Mouse (Mus musculus) forebrain, embryonic 15.5 days (tissue): ENCODE data around the gene Napsa. TPM values are rescaled to one million over a fixed set of nuclear protein-coding genes. Genes with fewer than 3 reads are reported as not detected.

Experiments used
- ATAC-seq: fragments of 200-750 bp; cut with Nextera tagmentation; replicated peaks from 2 replicates; pipeline ENCODE4 v1.8.0; 2017; ENCODE audit warnings: mild to moderate bottlenecking, moderate TSS enrichment, moderate library complexity
- H3K27ac ChIP-seq: fragments of 300-500 bp; sonication (generic); replicated peaks from 2 replicates; pipeline ENCODE4 v1.5.1; 2015; ENCODE audit warnings: mild to moderate bottlenecking, inconsistent platforms
- H3K27me3 ChIP-seq: fragments of 300-500 bp; sonication (generic); 2 replicates; pipeline ENCODE4 v1.6.1; 2015; ENCODE audit warnings: inconsistent platforms
- H3K36me3 ChIP-seq: fragments of 300-500 bp; sonication (generic); 2 replicates; pipeline ENCODE4 v1.6.1; 2015; ENCODE audit warnings: mild to moderate bottlenecking, inconsistent platforms
- H3K4me1 ChIP-seq: fragments of 300-500 bp; sonication (generic); 2 replicates; pipeline ENCODE4 v1.6.1; 2015; ENCODE audit warnings: inconsistent platforms
- H3K4me2 ChIP-seq: fragments of 300-500 bp; sonication (generic); replicated peaks from 2 replicates; pipeline ENCODE4 v1.6.1; 2015; ENCODE audit warnings: mild to moderate bottlenecking, inconsistent platforms
- H3K4me3 ChIP-seq: fragments of 300-500 bp; sonication (generic); 2 replicates; pipeline ENCODE4 v1.5.1; 2015; ENCODE audit warnings: mild to moderate bottlenecking, inconsistent platforms
- H3K9ac ChIP-seq: fragments of 300-500 bp; sonication (generic); replicated peaks from 2 replicates; pipeline ENCODE4 v1.6.1; 2015; ENCODE audit warnings: mild to moderate bottlenecking, inconsistent platforms
- H3K9me3 ChIP-seq: fragments of 300-500 bp; sonication (generic); 2 replicates; pipeline ENCODE4 v1.6.1; 2016; ENCODE audit warnings: inconsistent platforms
- WGBS: fragments of 180-500 bp; shearing (Covaris S2); methylation state at CpG from one replicate; pipeline ENCODE4 v1.1.7; 2015; ENCODE audit warnings: mixed read lengths; 5-methylcytosine and 5-hydroxymethylcytosine counted together
- polyA plus RNA-seq: library from polyadenylated mRNA; unstranded; fragments of >200 nt; fragmentation: Nextera tagmentation; extraction: Ambion mirVana; gene quantifications from 2 replicates; pipeline ENCODE4 v1.2.1, GENCODE M21; 2015

Gene Napsa
- polyA plus RNA-seq, 1 experiment from 2014 or later, result 1.6 TPM

DNA sequence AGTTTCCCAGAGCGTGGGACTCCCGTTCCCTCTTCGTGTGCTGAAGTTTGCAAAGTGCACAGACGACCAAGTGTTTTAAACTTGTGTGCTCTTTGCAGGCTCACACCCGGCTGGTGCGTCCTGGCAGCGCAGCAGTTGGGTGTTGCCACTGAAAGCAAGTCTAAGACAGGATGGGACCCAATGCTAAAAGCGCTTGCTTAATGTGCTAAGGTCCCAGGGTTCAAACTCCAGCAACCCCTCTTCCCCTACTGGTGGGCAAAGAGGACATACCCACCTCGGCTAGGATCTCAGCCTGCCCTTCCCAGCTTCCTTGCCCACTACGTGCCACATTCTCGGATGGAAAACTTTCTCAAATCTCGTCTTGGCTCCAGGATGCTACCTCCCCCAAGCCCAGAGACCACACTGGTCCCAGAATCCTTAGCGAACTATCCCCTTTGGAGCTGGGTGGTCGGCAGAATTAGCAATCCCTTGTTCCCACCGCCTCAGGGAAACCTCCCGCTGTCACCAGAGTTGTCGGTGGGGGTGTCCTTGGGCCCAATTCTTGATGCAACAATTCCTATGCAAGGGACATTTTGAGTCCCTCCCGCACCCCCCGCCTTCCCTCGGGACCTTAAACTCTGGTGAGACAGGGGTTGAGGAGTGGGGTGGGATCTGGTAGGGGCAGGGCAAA lies 31.1 kb downstream of the Napsa start:
- H3K27ac ChIP-seq, result no peak overlapping the region
- H3K9me3 ChIP-seq, result no peaks in the 10 kb centered on the region
- no peak overlapping the region for H3K9ac ChIP-seq
- 3% methylated on average over 20 of the region's 20 CpGs for WGBS
- no peak overlapping the region for H3K4me3 ChIP-seq
- peaks cover 59% of the 10 kb centered on the region for H3K27me3 ChIP-seq
- no peak for ATAC-seq
- H3K4me1 ChIP-seq, result peaks cover 20% of the 10 kb centered on the region
- no peaks in the 10 kb centered on the region for H3K36me3 ChIP-seq
- 0 out of 2 replicates have a peak overlapping the region, but pooled peaks have one; percentile 44 for H3K4me2 ChIP-seq

DNA sequence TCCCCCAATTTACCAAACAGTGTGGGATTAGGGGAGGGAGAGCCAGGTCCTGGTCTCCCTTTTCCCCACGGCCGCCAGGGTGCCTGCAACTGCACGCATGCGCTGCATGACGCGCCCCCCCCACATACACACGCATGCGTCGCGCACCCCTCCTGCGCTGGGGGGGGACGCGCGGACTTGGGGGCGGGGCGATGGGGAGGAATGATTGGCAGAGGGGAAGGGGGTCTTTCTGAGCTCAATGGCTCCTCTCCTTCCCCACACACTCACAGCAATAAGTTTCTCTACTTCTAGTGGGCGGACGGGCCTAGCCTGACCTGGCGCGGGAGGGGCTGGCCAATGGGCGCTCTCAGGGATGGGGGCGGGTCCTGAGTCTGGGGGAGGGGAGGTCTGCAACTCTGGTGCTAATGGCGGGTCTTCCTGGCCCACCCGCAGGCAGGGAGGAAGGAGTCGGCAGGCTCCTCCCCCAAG lies 32.0 kb downstream of the Napsa start:
- peak overlapping the region; percentile 44 for H3K4me2 ChIP-seq
- peak overlapping the region; percentile 33 for H3K4me3 ChIP-seq
- ATAC-seq, result peak; percentile 51
- peaks cover 20% of the 10 kb centered on the region for H3K4me1 ChIP-seq
- H3K27ac ChIP-seq, result no peak overlapping the region
- H3K36me3 ChIP-seq, result no peaks in the 10 kb centered on the region
- WGBS, result under 1% methylated on average over 23 of the region's 25 CpGs
- no peak overlapping the region for H3K9ac ChIP-seq
- H3K27me3 ChIP-seq, result peaks cover 59% of the 10 kb centered on the region
- no peaks in the 10 kb centered on the region for H3K9me3 ChIP-seq

DNA sequence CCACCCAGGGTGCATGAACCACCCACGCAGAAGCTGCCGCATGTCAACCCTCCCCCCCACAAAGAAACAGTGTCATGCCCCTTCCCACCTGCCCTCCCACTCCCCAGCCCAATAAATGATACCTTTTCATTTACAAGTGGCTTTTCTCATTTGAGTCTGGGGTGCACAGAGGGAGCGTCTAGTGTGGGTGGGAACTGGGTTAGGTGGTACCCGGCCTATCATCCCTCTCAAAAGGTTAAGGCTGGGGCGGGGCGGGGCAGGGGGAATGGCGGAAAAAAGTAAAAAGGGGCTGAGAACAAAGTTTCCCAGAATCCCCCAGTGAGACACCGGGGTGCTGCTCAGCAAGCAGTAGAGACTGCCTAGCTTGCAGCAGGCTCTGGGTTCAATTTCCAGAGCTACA lies 32.4 kb downstream of the Napsa start:
- Histone ChIP-seq H3K9me3 (no peaks in the 10 kb centered on the region), H3K27me3 (peaks cover 59% of the 10 kb centered on the region), H3K4me2 (peak overlapping the region; percentile 44), H3K27ac (no peak overlapping the region), H3K9ac (no peak overlapping the region), H3K4me3 (peak overlapping the region; percentile 33), H3K36me3 (no peaks in the 10 kb centered on the region), H3K4me1 (peaks cover 20% of the 10 kb centered on the region)
- no peak for ATAC-seq
- WGBS, result 1% methylated on average over 8 of the region's 8 CpGs

DNA sequence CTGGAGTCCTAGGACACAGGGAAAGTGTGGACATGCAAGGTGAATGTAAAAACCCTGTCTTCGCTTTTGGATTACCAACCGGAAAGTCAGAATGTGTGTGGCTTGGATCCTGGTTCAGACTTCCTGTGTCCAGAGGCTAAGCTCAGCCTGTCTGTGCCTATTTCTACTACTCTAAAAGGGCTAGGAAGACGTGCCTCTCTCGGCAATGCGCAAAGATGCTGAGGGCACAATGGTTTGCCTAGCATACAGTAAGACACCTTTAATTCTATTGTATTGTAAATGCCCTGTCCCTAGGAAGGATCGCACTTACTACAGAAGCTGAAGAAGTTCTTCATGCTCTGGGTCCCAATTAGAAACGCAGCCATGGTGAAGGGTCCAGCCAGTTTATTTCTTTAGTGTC lies 33.3 kb downstream of the Napsa start:
- H3K4me3 ChIP-seq, result no peak overlapping the region
- no peaks in the 10 kb centered on the region for H3K9me3 ChIP-seq
- H3K36me3 ChIP-seq, result no peaks in the 10 kb centered on the region
- H3K27me3 ChIP-seq, result peaks cover 59% of the 10 kb centered on the region
- peaks cover 20% of the 10 kb centered on the region for H3K4me1 ChIP-seq
- no peak overlapping the region for H3K9ac ChIP-seq
- ATAC-seq, result no peak
- no peak overlapping the region for H3K4me2 ChIP-seq
- no peak overlapping the region for H3K27ac ChIP-seq
- WGBS, result 30% methylated on average over 7 of the region's 7 CpGs

DNA sequence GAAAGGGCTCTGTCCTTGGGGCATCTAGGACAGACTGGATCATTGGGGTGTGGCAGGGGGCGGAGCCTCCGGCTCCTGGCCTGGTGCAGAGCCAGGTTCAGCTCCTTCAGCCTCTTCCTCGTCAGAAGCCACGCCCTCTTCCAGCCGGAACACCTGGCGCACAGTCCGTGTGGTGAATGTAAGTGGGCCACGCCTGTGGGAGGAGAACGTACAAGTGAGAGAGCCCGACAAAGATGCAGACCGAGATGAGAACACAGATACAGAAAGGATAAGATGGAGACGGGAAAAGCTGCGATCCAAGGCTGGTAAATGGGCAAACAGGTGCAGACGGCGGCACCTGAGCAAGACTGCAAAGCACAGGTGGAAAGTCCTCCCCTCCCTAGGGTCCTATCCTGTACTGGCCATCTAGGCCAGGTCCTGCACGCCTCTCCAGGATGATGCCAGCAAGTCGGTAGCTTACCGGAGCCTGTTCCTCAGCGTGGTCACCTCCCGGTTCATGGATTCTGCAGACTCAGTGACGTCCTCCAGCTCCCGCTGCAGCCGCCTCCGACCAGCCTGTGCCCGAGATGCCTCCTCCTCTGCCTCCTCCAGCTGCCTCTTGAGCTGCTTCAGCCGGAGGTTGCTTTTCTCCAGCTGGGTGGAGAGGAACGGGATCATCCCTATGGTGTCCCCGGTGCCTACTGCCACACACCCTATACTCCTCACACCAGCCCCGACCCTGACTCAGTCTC lies 34.2 kb downstream of the Napsa start:
- H3K9ac ChIP-seq, result no peak overlapping the region
- peaks cover 53% of the 10 kb centered on the region for H3K27me3 ChIP-seq
- 0 out of 2 replicates have a peak overlapping the region, but pooled peaks have one; percentile 1 for H3K4me2 ChIP-seq
- H3K9me3 ChIP-seq, result no peaks in the 10 kb centered on the region
- WGBS, result 10% methylated on average over 29 of the region's 29 CpGs
- no peak for ATAC-seq
- peaks cover 20% of the 10 kb centered on the region for H3K4me1 ChIP-seq
- H3K36me3 ChIP-seq, result no peaks in the 10 kb centered on the region
- no peak overlapping the region for H3K4me3 ChIP-seq
- no peak overlapping the region for H3K27ac ChIP-seq

DNA sequence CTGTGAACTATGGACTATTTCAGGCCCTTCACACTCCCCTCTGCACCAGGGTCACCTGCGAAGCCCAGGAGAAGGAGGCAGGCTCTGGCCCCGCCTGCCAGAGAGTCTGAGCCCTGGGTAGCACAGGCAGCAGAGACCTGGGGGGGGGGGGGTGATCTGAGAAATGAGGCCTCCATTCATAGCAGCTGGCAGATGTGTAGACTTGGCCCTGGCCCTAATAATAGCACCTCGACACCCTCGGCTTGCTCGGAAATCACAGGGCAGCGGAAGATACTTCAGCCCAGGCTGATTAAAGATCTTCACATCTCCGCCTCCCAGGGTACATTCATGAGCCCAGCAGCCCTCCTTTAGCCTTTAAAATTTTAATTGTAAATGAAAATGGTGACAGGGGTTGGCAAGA lies 40.0 kb downstream of the Napsa start:
- Histone ChIP-seq H3K27ac (no peak overlapping the region), H3K36me3 (no peaks in the 10 kb centered on the region), H3K4me1 (no peaks in the 10 kb centered on the region), H3K9ac (no peak overlapping the region), H3K4me3 (no peak overlapping the region), H3K9me3 (no peaks in the 10 kb centered on the region), H3K27me3 (peaks cover 13% of the 10 kb centered on the region; the same call in 1 of the 2 replicates), H3K4me2 (no peak overlapping the region)
- 64% methylated on average over 7 of the region's 7 CpGs for WGBS
- no peak for ATAC-seq

DNA sequence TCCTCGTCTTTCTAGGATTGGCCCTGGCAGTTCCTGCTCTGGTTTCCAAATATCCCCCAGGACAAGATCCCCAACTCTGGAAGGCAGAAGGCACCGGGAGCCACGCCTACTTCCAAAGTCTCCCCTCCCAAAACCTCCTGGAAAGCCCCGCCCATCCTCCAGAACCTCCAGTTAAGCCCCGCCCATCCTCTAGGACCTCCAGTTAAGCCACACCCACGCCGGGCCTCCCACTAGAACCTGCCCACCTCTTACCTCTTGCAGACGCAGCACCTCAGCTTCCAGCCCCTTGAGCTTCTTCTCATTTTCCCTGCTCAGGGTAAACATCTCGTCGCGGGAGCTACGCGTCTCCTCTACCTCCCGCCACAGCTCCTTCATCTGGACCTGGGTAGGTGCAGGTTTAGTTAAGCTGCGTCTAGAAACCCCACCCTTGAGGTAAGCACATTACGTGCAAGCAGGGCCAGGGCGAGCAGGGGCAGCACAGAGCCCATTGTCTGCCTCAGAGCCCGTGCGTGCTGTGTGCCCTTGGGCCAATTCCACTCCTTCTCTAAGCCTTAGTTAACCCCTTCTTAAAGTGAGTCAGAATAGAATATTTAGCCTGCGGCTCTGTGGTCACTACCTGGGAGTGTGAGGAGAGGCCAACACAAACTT lies 42.0 kb downstream of the Napsa start:
- no peak for ATAC-seq
- Histone ChIP-seq H3K4me2 (0 out of 2 replicates have a peak overlapping the region, but pooled peaks have one; percentile 6), H3K9me3 (no peaks in the 10 kb centered on the region), H3K36me3 (no peaks in the 10 kb centered on the region), H3K27me3 (peaks cover 10% of the 10 kb centered on the region; the same call in 1 of the 2 replicates), H3K4me3 (no peak overlapping the region), H3K27ac (no peak overlapping the region), H3K4me1 (no peaks in the 10 kb centered on the region), H3K9ac (no peak overlapping the region)
- WGBS, result 5% methylated on average over 20 of the region's 20 CpGs

DNA sequence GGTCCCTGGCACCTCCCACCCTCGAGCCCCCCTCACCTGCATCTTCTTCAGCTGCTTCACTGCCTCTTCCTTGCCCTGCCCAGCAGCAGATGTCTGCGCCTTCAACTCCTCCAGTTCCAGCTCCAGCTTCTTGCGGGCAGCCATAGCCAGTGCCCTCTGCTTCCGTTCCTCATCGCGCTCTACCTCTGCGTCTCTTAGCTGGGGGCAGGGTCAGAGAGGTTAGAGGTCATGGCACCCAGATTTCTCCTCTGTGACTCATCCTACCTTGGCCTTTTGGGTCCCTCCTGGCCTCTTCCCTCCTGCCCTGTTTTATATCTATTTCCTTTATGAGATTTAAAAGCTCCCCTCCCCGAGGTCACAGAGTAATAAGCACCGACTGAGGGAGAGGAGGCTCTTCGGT lies 43.1 kb downstream of the Napsa start:
- Histone ChIP-seq H3K4me2 (no peak overlapping the region), H3K27ac (no peak overlapping the region), H3K9me3 (no peaks in the 10 kb centered on the region), H3K9ac (no peak overlapping the region), H3K36me3 (no peaks in the 10 kb centered on the region), H3K27me3 (peaks cover 10% of the 10 kb centered on the region; the same call in 1 of the 2 replicates), H3K4me1 (no peaks in the 10 kb centered on the region), H3K4me3 (no peak overlapping the region)
- WGBS, result 16% methylated on average over 10 of the region's 10 CpGs
- no peak for ATAC-seq

DNA sequence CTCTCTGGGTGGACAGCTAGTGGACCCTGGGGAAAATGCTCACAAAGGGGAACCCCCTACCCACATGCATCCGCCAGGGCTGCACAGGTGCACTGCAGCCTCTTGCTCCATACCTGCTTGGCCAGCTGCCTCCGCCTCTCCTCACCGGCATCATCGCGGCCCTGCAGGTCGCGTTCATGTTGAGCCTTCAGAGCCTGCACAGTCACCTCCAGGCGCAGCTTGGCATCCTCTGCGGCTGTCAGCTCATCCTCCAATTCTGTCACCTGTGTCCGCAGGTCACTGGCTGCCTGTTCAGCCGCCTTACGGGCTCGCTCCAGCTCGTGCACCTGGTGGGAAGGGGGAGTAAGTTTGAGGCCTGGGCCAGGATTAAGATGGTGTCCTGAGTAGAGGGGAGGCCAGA lies 43.8 kb downstream of the Napsa start:
- H3K9me3 ChIP-seq, result no peaks in the 10 kb centered on the region
- H3K27me3 ChIP-seq, result peaks cover 10% of the 10 kb centered on the region; the same call in 1 of the 2 replicates
- WGBS, result 80% methylated on average over 14 of the region's 14 CpGs
- H3K27ac ChIP-seq, result no peak overlapping the region
- H3K9ac ChIP-seq, result no peak overlapping the region
- no peak overlapping the region for H3K4me3 ChIP-seq
- no peak for ATAC-seq
- no peak overlapping the region for H3K4me2 ChIP-seq
- H3K4me1 ChIP-seq, result no peaks in the 10 kb centered on the region
- no peaks in the 10 kb centered on the region for H3K36me3 ChIP-seq

DNA sequence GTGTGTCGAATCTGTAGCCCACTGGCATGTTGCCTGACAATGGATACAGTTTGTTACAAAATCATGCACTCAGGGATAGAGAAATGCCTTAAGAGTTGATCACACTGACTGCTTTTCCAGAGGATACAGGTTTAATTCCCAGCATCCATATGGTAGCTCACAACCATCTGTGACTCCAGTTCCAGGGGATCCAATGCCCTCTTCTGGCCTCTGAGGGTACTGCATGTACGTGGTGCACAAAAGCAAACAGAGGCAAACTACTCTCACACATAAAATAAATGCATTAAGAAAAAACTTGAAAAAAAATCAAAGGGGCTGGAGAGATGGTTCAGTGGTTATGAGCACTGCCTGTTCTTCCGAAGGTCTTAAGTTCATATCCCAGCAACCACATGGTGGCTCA lies 44.9 kb downstream of the Napsa start:
- no peaks in the 10 kb centered on the region for H3K4me1 ChIP-seq
- H3K27me3 ChIP-seq, result peaks cover 10% of the 10 kb centered on the region; the same call in 1 of the 2 replicates
- no peak overlapping the region for H3K4me2 ChIP-seq
- no peak overlapping the region for H3K4me3 ChIP-seq
- no peaks in the 10 kb centered on the region for H3K36me3 ChIP-seq
- no peak overlapping the region for H3K9ac ChIP-seq
- H3K27ac ChIP-seq, result no peak overlapping the region
- WGBS, result 81% methylated on average over 3 of the region's 3 CpGs
- ATAC-seq, result no peak
- H3K9me3 ChIP-seq, result no peaks in the 10 kb centered on the region

DNA sequence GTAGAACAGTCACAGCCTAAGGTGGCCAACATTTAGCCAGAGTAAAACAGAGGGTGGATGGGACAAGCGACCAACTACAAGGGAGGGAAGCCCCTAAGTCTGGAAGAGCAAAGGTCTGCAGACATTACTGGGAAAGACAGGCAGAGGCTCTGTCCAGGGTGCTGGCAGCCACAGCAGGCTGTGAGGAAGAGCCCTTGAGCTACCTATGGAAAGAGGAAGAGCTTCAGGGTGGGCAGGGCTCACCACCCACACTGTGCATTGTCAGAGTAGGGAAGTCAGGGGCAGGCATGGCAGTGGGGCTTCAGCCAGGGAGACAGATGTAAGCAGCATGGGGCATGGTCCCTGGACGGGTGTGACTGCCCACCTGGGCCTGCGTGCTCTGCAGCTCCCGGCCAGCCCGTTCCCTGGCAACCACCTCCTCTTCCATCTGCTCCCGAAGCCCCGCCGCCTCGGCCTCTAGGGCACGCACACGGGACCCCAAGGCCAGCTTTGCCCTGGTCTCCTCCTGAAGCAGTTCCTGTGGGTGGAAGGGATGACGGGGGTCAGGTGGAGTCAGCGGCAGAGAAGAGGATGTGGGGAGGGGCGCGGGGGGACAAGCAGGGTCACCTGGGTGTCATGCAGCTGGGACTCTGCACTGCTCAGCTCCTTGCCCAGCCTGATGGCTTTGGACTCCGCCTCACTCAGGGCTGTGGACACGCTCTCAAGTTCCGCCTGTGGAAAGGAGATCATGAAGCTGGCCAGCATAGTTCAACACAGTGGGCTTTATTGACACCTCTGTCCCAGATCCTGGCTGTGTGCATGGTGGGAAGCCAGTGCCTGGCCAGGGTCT lies 51.7 kb downstream of the Napsa start:
- Histone ChIP-seq H3K9ac (no peak overlapping the region), H3K4me3 (no peak overlapping the region), H3K27me3 (no peaks in the 10 kb centered on the region), H3K4me1 (no peaks in the 10 kb centered on the region), H3K36me3 (no peaks in the 10 kb centered on the region), H3K9me3 (no peaks in the 10 kb centered on the region), H3K27ac (no peak overlapping the region), H3K4me2 (no peak overlapping the region)
- no peak for ATAC-seq
- 54% methylated on average over 18 of the region's 18 CpGs for WGBS

DNA sequence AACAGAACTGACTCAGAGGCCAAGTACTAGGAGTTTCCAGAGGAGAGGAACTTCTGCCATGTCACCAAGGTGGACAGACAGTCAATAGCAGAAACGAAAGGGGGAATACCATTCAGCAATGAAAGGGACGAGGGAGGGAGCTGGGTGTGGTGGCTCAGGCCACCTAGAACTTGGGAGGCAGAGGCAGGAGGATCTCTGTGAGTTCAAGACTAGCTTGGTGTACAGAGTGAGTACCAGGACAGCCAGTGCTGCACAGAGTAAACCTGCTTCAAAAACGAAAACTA lies 52.3 kb downstream of the Napsa start:
- 64% methylated on average over 3 of the region's 3 CpGs for WGBS

More for the DNA sequence above, 52.3 kb downstream of the Napsa start:
- Histone ChIP-seq H3K4me1 (no peaks in the 10 kb centered on the region), H3K36me3 (no peaks in the 10 kb centered on the region), H3K4me2 (no peak overlapping the region), H3K9me3 (no peaks in the 10 kb centered on the region), H3K4me3 (no peak overlapping the region), H3K27ac (no peak overlapping the region), H3K27me3 (no peaks in the 10 kb centered on the region), H3K9ac (no peak overlapping the region)
- no peak for ATAC-seq
